Mouse (Mus musculus) embryonic facial prominence, embryonic 14.5 days (tissue): Measurements from ENCODE around the gene Fndc10. TPM values are rescaled to one million over a fixed set of nuclear protein-coding genes. Genes with fewer than 3 reads are reported as not detected.
"Not testable (repeated sequence)": the region's sequence is repeated elsewhere in the genome, so short reads cannot be mapped to it uniquely, and the experiment has no call there.

Experiments used
- ATAC-seq: fragments of 200-750 bp; cut with Nextera tagmentation; 2 replicates; pipeline ENCODE4 v1.8.0; 2017; ENCODE audit warnings: low read depth, moderate number of reproducible peaks, moderate TSS enrichment
- DNase-seq: peaks from one replicate; pipeline ENCODE4 v3.0.0-alpha.2; 2015; ENCODE audit warnings: low spot score
- H3K27ac ChIP-seq: fragments of 300-500 bp; sonication (generic); replicated peaks from 2 replicates; pipeline ENCODE4 v1.5.1; 2014; ENCODE audit warnings: low read depth, mild to moderate bottlenecking, low read length, moderate library complexity
- H3K27me3 ChIP-seq: fragments of 300-500 bp; sonication (generic); replicated peaks from 2 replicates; pipeline ENCODE4 v1.6.1; 2014; ENCODE audit warnings: low read length; ENCODE audit not compliant: control insufficient read depth, insufficient read depth
- H3K36me3 ChIP-seq: fragments of 300-500 bp; sonication (generic); 2 replicates; pipeline ENCODE4 v1.6.1; 2014; ENCODE audit warnings: low read length, mixed read lengths; ENCODE audit not compliant: control insufficient read depth, insufficient read depth
- H3K4me1 ChIP-seq: fragments of 300-500 bp; sonication (generic); 2 replicates; pipeline ENCODE4 v1.6.1; 2014; ENCODE audit warnings: antibody characterized with exemption, low read length; ENCODE audit not compliant: control insufficient read depth, insufficient read depth
- H3K4me2 ChIP-seq: fragments of 300-500 bp; sonication (generic); 2 replicates; pipeline ENCODE4 v1.6.1; 2014; ENCODE audit warnings: low read depth, mild to moderate bottlenecking, low read length, moderate library complexity, mixed read lengths
- H3K4me3 ChIP-seq: fragments of 300-500 bp; sonication (generic); 2 replicates; pipeline ENCODE4 v1.5.1; 2014; ENCODE audit warnings: low read depth, mild to moderate bottlenecking, low read length
- H3K9ac ChIP-seq: fragments of 300-500 bp; sonication (generic); 2 replicates; pipeline ENCODE4 v1.6.1; 2014; ENCODE audit warnings: low read depth, mild to moderate bottlenecking, low read length, moderate library complexity, mixed read lengths
- H3K9me3 ChIP-seq: fragments of 300-500 bp; sonication (generic); 2 replicates; pipeline ENCODE4 v1.6.1; 2016; ENCODE audit warnings: low read length; ENCODE audit not compliant: control insufficient read depth
- WGBS: fragments of 180-500 bp; shearing (Covaris S2); extraction: QIAGEN DNeasy Blood & Tissue Kit; methylation state at CpG from one replicate; pipeline ENCODE4 v1.1.7; 2014; 5-methylcytosine and 5-hydroxymethylcytosine counted together
- polyA plus RNA-seq: library from polyadenylated mRNA; unstranded; fragments of >200 nt; fragmentation: Nextera tagmentation; extraction: Ambion mirVana; gene quantifications from 2 replicates; pipeline ENCODE4 v1.2.1, GENCODE M21; 2014

The Fndc10 gene
- polyA plus RNA-seq, 1 experiment from 2014 or later = 6.3 TPM

DNA sequence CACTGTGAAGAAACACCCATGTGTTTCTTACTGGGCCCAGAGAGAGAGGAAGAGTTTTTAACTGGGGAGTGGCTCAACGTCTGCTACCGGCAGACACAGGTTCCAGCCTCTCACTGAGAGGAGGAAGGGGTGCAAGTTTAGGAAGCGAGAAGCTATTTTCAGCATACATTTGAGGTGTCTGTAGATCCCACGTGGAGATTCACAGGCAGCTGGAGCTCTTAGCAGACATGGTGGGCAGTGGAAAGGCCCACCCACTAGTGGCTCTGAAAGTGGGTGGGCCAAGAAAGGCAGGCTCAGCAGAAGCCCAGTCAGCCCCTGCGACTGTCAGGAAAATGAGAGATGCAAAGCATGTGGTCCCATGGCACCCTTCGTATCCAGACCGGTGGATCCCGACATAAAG lies 44.1 kb downstream of the Fndc10 start:
- ATAC-seq = no peak
- no peak overlapping the region for H3K4me3 ChIP-seq
- no peak overlapping the region for H3K27ac ChIP-seq
- H3K36me3 ChIP-seq = peaks cover 46% of the 10 kb centered on the region
- no peaks in the 10 kb centered on the region for H3K27me3 ChIP-seq
- no peak for DNase-seq
- 53% methylated on average over 8 of the region's 8 CpGs for WGBS
- peaks cover 10% of the 10 kb centered on the region for H3K4me1 ChIP-seq
- H3K9me3 ChIP-seq = no peaks in the 10 kb centered on the region
- H3K9ac ChIP-seq = no peak overlapping the region
- no peak overlapping the region for H3K4me2 ChIP-seq

DNA sequence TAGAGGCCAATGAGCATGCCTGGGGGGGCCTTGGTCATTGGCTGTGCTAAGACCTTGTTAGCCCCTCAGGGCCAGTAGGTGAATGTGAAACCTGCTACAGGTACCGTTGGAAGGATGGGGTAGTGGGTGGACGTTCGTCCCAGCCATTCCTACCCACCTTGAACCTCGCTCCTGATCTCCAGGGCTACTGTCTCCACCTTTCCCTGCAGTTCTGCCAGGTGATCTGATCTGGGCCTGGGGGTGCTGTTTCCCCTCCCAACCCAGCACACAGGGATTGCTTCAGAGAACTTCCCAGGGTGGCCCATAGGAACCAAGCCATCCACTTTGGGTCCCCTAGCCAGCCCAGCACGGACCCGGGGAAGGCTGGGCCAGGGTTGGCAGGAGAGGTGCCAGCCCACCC lies 45.0 kb downstream of the Fndc10 start:
- H3K9ac ChIP-seq = no peak overlapping the region; the same call in 1 of the 2 replicates
- WGBS = 82% methylated on average over 6 of the region's 6 CpGs
- no peak overlapping the region for H3K27ac ChIP-seq
- H3K36me3 ChIP-seq = peaks cover 55% of the 10 kb centered on the region
- no peaks in the 10 kb centered on the region for H3K9me3 ChIP-seq
- no peak overlapping the region for H3K4me3 ChIP-seq
- H3K4me1 ChIP-seq = peaks cover 6% of the 10 kb centered on the region
- ATAC-seq (no peak), DNase-seq (no peak)
- H3K4me2 ChIP-seq = no peak overlapping the region
- no peaks in the 10 kb centered on the region for H3K27me3 ChIP-seq

DNA sequence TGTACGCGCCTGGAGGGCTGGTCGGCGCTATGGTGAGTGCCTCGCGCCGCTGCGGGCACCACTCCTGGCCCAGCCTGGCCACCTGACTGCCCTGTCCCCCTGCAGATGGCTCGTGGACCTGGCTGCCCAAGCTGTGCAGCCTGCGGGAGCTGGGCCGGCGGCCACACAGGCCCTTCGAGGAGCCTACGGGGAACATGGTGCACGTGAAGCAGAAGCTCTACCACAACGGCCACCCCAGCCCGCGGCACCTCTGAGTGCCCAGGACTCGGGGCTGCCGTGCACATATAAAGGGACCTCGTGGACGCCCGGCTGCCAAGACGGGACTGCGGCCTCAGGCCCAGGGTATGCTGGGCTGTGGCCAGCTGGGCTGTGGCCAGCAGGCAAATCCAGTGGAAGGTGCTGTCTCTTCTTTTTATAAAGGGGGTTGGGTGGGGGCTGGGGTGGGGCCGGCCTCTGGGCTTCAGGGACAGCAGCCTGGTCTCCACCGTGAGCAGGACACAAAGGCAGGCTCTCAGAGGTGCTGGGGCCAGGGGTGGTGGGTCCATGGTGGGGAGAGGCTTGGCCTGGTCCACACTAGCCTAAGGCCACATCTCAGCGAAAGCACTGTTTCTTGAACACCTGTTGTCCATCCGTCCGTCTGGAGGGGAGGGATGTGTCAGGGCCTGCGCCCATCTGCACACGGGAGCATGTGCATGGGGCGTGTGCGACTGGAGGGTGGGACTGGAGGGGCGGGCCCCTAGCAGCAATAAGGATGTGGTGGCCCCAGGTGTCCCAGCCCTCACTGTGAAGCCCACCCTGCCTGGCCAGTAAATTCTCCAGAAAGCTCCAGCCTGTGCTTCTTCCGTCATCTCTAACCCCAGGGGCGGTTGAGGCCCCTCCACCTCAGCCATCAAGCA lies 45.8 kb downstream of the Fndc10 start:
- peaks cover 6% of the 10 kb centered on the region for H3K4me1 ChIP-seq
- DNase-seq (no peak), ATAC-seq (no peak)
- no peaks in the 10 kb centered on the region for H3K9me3 ChIP-seq
- 84% methylated on average over 36 of the region's 37 CpGs for WGBS
- H3K27ac ChIP-seq = no peak overlapping the region
- H3K36me3 ChIP-seq = peaks cover 60% of the 10 kb centered on the region
- no peak overlapping the region for H3K4me2 ChIP-seq
- no peak overlapping the region for H3K4me3 ChIP-seq
- H3K27me3 ChIP-seq = no peaks in the 10 kb centered on the region
- H3K9ac ChIP-seq = no peak overlapping the region

DNA sequence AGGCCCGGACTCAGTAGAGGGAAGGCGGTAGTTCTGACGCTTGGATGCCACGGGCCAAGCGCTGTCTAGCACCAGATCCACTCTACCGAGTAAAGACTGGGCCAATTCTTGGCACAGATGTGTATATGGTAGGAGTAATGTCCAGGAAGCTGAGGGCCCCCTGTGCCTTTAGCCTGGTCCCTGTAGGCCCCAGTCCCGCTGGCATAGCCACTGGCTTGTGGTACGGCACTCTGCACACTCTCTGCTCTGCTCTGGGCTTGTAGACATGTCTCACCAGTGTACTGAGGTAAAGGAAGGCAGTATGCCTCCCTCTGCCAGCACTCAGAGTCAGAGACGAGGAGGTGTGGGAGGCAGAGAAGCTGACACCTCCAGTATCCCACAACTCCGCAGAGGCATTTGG lies 46.5 kb downstream of the Fndc10 start:
- H3K9ac ChIP-seq, H3K9me3 ChIP-seq, ATAC-seq, DNase-seq, H3K27ac ChIP-seq, H3K4me1 ChIP-seq, H3K27me3 ChIP-seq, H3K4me3 ChIP-seq, H3K4me2 ChIP-seq: not testable (repeated sequence)
- 85% methylated on average over 10 of the region's 10 CpGs for WGBS
- peaks cover 66% of the 10 kb centered on the region for H3K36me3 ChIP-seq

DNA sequence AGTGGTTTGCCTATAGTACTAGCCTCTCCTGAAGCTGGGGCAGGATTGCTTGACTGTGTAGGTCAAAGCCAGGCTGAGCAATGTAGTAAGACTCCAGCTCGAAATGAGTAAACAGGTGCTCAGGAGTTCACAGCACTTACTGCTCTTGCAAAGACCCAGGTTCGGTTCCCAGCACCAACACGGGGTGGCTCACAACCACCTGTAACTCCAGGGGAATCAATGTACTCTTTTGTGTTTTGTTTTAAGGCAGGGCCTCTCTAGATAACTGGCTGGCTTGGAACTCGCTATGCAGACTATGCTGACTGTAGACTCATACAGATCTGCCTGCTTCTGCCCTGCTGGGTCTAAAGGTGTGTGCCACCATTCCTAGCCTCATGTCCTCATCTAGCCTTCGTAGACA lies 48.5 kb downstream of the Fndc10 start:
- no peak overlapping the region for H3K4me3 ChIP-seq

DNA sequence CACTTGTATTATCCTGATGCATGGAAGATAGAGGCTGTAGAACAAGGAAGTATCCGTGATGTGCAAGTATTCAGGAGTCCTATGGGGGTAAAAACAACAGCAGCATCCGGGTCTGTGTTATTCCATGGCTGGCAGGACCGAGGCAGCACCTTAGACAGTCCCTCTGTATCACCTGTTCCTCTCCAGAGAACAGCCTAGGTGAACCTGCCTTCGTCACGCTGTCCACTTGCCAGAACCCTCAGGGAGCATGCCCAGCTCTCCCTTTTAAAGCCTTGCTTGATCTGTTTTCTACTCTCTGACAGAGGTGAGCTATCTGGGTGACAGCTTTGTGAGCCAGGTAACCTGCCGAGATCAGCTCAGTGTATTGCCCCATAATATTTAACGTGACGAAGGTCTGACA lies 50.3 kb downstream of the Fndc10 start:
- no peak overlapping the region for H3K4me3 ChIP-seq
- no peak overlapping the region for H3K4me2 ChIP-seq
- H3K27me3 ChIP-seq = no peaks in the 10 kb centered on the region
- no peak overlapping the region for H3K27ac ChIP-seq
- no peaks in the 10 kb centered on the region for H3K9me3 ChIP-seq
- H3K4me1 ChIP-seq = no peaks in the 10 kb centered on the region
- ATAC-seq (no peak), DNase-seq (no peak)
- WGBS = 94% methylated on average over 8 of the region's 8 CpGs
- peaks cover 88% of the 10 kb centered on the region for H3K36me3 ChIP-seq
- no peak overlapping the region for H3K9ac ChIP-seq

More for the DNA sequence above, 48.5 kb downstream of the Fndc10 start:
- ATAC-seq (no peak), DNase-seq (no peak)
- 89% methylated on average over 5 of the region's 5 CpGs for WGBS
- Histone ChIP-seq H3K4me1 (no peaks in the 10 kb centered on the region), H3K27me3 (no peaks in the 10 kb centered on the region), H3K4me2 (no peak overlapping the region), H3K36me3 (peaks cover 70% of the 10 kb centered on the region), H3K27ac (no peak overlapping the region), H3K9ac (no peak overlapping the region), H3K9me3 (no peaks in the 10 kb centered on the region)

DNA sequence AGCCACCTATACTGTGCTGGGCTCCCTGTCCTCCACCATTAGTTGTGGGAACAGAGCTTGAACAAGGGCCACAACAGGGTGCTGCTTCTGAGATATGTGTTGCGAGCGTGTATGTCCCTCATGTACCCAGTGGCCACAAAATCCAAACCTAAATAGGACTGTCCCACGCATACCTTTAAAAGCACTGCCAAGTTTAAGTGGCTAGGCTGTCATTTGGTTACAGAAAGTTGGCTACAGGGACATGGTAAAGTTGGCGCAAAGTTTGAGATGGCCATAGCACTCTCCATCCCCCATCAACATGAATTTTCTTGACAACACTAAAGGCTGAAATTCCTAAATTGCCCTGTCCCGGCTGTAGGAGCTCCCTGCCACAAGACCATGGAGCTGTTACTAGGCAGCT lies 51.0 kb downstream of the Fndc10 start:
- H3K4me1 ChIP-seq = no peaks in the 10 kb centered on the region
- H3K4me2 ChIP-seq = no peak overlapping the region
- ATAC-seq = no peak
- H3K4me3 ChIP-seq = no peak overlapping the region
- no peaks in the 10 kb centered on the region for H3K27me3 ChIP-seq
- H3K9me3 ChIP-seq = no peaks in the 10 kb centered on the region
- H3K9ac ChIP-seq = no peak overlapping the region
- H3K36me3 ChIP-seq = peaks cover 92% of the 10 kb centered on the region
- H3K27ac ChIP-seq = no peak overlapping the region
- WGBS = 86% methylated on average over 5 of the region's 5 CpGs
- DNase-seq = no peak
